Mouse (Mus musculus) CH12.LX (cell line): ENCODE measurements around the gene Spop.

Experiments
- CTCF ChIP-seq, 2 experiments: IDR thresholded peaks in 1 of 2; conservative IDR thresholded peaks in 1 of 2; 2 replicates each; pipeline ENCODE4 v1.5.1; 2011 to 2012; ENCODE audit warnings: low read depth in 2 of 2, low read length in 2 of 2, improper control_type of control experiment in 1 of 2, inconsistent platforms in 1 of 2, mild to moderate bottlenecking in 1 of 2, moderate library complexity in 1 of 2
- GABPA ChIP-seq: IDR thresholded peaks from 2 replicates; pipeline ENCODE4 v1.6.1; 2012; ENCODE audit warnings: low read depth, low read length, improper control_type of control experiment, inconsistent platforms; ENCODE audit not compliant: insufficient replicate concordance

GRCm38 (mm10) chr11:95540637-95541385 is 126.9 kb downstream of the Spop start:
- TF ChIP-seq CTCF (conservative IDR thresholded peaks at IDR 0.05 in 1 of 2, IDR thresholded peaks at IDR 0.05 in 1 of 2; ENCODE audit: low read depth in 2 of 2, low read length in 2 of 2) (no peak), GABPA (no peak)
